Mouse (Mus musculus): ENCODE results near the gene Sarnp.
A peak's percentile ranks its signal among the peaks of the same experiment; 100 is the strongest.

The Sarnp gene

GRCm38 (mm10) chr10:128913696-128914095, 96.6 kb downstream of the Sarnp start:
- DNase-seq (ENCODE audit: low read depth, low spot score), result no peak

- DNase-seq (ENCODE audit: low read depth, low spot score), result no peak
These were observed 98.4 kb downstream of the Sarnp start for GRCm38 (mm10) chr10:128915550-128915949.

- no peak for DNase-seq (ENCODE audit: low read depth, low spot score)
These were observed 99.5 kb downstream of the Sarnp start for GRCm38 (mm10) chr10:128916665-128917064.

GRCm38 (mm10) chr10:128917400-128917799, 100.3 kb downstream of the Sarnp start:
- no peak for DNase-seq (ENCODE audit: low read depth, low spot score)

DNA sequence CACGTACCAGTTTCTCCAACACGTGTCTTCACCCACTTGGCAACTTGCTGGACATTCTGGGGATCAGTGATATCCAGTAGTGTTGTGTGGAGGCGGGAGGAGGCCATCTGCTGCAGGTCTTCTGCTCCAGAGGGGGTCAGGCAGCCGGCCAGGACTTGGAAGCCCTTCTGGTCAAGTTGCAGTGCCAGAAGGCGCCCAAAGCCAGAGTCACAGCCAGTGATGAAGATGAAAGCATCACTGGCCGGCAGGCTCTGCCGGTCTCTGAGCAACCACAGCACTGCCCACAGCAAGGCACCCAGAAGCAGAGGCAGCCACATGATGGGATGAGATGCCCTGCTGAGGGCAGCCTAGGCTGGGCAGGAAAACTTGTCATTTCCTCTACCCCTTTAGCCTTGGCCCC, 101.1 kb downstream of the Sarnp start:
- no peak for DNase-seq (ENCODE audit: low read depth, low spot score)

DNA sequence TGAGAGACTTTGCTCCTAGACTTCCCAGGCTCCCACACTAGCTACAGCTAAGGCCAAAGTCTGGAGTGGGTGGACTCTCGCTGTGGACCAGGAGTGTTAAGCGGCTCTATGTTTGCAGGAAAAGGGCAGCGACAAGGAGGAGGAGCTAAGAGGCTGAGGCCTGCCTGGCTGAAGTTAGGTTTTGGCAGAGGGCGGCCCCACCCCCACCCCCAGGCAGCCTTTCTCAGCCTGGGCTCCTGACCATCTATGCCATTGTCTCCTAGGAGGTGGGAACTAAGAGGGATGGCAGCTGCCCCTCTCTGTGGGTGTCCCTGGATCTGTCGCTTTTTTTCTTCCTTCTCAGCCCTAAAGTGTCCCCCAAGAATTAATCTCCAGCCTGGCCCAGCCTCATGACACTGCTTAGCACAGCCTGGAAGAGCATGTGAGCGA, 102.1 kb downstream of the Sarnp start:
- no peak for DNase-seq (ENCODE audit: low read depth, low spot score)

- no peak for DNase-seq (ENCODE audit: low read depth, low spot score)
These were observed 102.8 kb downstream of the Sarnp start for GRCm38 (mm10) chr10:128919966-128920365.

- no peak for DNase-seq (ENCODE audit: low read depth, low spot score)
These were observed 103.6 kb downstream of the Sarnp start for GRCm38 (mm10) chr10:128920736-128921161.

DNA sequence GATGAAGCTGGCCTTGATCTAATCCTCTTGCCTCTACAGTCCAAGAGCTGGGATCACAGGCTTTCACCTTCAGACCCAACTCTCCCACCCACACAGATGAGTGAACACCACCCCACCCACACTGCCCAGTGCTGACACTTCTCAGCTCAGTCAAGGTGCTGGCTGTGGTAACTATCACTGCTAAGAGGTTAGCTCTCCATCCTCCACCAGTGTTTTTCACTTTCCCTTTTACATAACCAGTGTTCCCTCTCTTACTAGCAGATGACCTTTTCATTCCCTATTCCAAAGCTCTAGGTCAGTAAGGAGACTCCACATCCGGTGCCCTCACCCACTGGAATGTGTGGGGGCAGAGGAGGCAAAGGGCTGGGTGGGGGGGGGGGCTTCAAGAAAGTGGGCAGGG, 104.1 kb downstream of the Sarnp start:
- no peak for DNase-seq (ENCODE audit: low read depth, low spot score)

GRCm38 (mm10) chr10:128921883-128922821, 105.0 kb downstream of the Sarnp start:
- DNase-seq (ENCODE audit: low read depth, low spot score), result no peak

DNA sequence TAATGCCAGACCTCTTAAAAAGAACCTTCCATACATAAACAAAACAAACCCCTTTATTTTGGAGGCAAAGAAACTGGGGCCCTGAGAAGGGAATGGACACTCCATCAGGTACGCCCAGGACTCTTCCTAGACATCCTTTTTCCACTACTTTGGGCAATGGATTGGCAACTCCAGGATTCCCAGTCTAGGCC, 105.6 kb downstream of the Sarnp start, which contains the start of gene Rdh5:
Rdh5 (minus strand) TSS at position 67 of the 191 bp plus-strand sequence.
- DNase-seq (ENCODE audit: low read depth, low spot score), result no peak

DNA sequence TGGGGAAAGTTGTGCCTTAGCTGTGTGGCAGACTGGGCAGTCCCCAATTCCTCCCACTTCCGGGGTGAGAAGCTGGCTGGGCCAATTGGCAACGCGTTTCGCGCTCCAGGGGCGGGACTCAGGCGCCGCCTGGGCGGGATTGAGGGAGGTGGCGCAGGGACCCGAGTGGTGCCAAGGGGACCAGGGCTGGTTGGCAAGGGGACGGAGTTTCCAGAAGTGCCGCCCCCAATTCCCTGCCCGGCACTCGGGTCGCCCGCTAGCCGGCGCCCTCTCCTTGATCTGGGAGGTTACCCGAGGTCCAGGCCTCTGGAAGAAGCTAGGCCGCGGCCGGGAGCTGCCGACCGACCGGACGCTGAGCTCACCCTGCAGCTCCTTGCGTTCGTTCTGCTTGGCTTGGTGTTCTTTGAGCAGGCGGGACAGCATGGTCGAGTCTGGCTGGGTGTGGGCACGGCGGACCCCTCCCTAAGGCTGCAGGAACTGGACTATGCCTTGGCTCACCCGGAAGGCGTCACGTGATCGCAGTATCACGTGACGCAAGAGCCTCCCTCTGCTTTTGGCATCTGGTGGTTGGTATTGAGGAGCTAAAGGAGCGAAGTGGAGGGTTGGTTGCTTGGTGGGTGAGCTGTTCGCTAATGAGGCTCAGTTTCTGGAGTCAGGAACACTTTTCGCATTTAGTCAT, 106.0 kb downstream of the Sarnp start:
- peak; percentile 91 for DNase-seq (ENCODE audit: low read depth, low spot score)

GRCm38 (mm10) chr10:128923935-128924334, 106.8 kb downstream of the Sarnp start, which contains the start of gene Bloc1s1:
Bloc1s1 (minus strand) TSS chr10:128924035.
- DNase-seq (ENCODE audit: low read depth, low spot score), result no peak
